Comparison of ENCODE assay signal across 22 mouse cellular contexts in the genomic region with DNA sequence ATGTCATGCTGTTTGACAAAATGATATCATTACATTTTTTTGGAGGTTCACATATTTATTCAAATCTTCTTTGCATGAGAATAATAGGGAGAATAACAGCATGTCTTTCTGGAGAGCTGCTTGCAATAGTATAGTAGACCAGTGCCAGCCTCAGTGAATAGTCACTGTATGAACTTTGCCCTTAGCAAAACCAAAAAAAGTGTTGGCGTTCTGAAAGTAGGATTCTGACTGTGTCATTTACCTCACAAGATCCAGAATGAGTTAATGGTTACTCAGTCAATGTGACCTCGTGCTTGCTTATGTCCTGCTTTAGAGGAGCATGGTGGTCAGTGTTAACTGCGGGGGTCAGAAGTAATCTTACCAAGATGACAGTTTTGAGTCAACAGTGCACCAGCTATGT.
DNase-seq lines count a peak whose midpoint lies in the region; ATAC-seq and TF ChIP-seq lines count a peak whose summit lies in the region.
"Had no signal": no experiment of that assay in that cellular context is flagged by ENCODE, and none has a peak within 500 bp of the region (broad histone marks: within the 10 kb centered on the region; RNA-seq: fewer than 3 reads in every experiment).

No protein-coding gene starts in this region.

- no peaks in the 10 kb centered on the region for H3K9me3 ChIP-seq in liver, embryonic 16.5 days (replicated peaks; ENCODE audit: control insufficient read depth, low read length)
- H3K9me3 ChIP-seq in liver, embryonic 11.5 days (ENCODE audit: control insufficient read depth, low read length) = no peaks in the 10 kb centered on the region
- H3K9me3 ChIP-seq in forebrain, postnatal 0 days (ENCODE audit: low read length) = no peaks in the 10 kb centered on the region
- H3K9me3 ChIP-seq: embryonic facial prominence, embryonic 12.5 days; forebrain, embryonic 15.5 days; G1E; heart, embryonic 15.5 days; hindbrain, embryonic 13.5 days had no signal

- H3K9ac ChIP-seq in liver, embryonic 16.5 days (ENCODE audit: low read depth, low read length) = no peak overlapping the region
- H3K9ac ChIP-seq in liver, embryonic 11.5 days (ENCODE audit: low read depth, low read length) = no peak overlapping the region
- no peak overlapping the region for H3K9ac ChIP-seq in forebrain, postnatal 0 days
- H3K9ac ChIP-seq: embryonic facial prominence, embryonic 12.5 days; forebrain, embryonic 15.5 days; heart, embryonic 15.5 days; hindbrain, embryonic 13.5 days had no signal

- peak; percentile 84 for DNase-seq in kidney, adult 9 months
- no peak for DNase-seq in kidney, postnatal 4 days
- DNase-seq in liver, embryonic 11.5 days (ENCODE audit: low spot score) = no peak
- DNase-seq in kidney, postnatal 25 days = peak; percentile 11 to 28
- no peak for DNase-seq in cerebellum, adult 11-12 months
- DNase-seq in forebrain, postnatal 0 days = no peak
- DNase-seq: adrenal gland, postnatal 10 days; B cell, adult 2 months; cerebellum, adult 11 months; cerebellum, adult 9-10 months; cerebellum, postnatal 25 days; gastrocnemius, postnatal 10 days; heart, adult 2 months; heart, postnatal 14 days had no signal

- no peaks in the 10 kb centered on the region for H3K36me3 ChIP-seq in liver, embryonic 16.5 days (ENCODE audit: control insufficient read depth, insufficient read depth)
- peaks cover 2% of the 10 kb centered on the region; the same call in 1 of the 2 replicates for H3K36me3 ChIP-seq in liver, embryonic 11.5 days (ENCODE audit: control insufficient read depth, insufficient read depth, low read length)
- H3K36me3 ChIP-seq in forebrain, postnatal 0 days (ENCODE audit: insufficient read depth) = no peaks in the 10 kb centered on the region
- H3K36me3 ChIP-seq: forebrain, embryonic 15.5 days; G1E had no signal

- H3K27ac ChIP-seq in liver, embryonic 16.5 days (ENCODE audit: low read length) = no peak overlapping the region
- H3K27ac ChIP-seq in liver, embryonic 11.5 days (ENCODE audit: low read depth, low read length) = no peak overlapping the region
- no peak overlapping the region for H3K27ac ChIP-seq in forebrain, postnatal 0 days (ENCODE audit: low read depth, low read length)
- H3K27ac ChIP-seq: embryonic facial prominence, embryonic 12.5 days; forebrain, embryonic 15.5 days; heart, adult 2 months; heart, embryonic 15.5 days; hindbrain, embryonic 13.5 days had no signal

- no peaks in the 10 kb centered on the region for H3K27me3 ChIP-seq in liver, embryonic 16.5 days (ENCODE audit: control insufficient read depth, insufficient read depth, low read depth, low read length)
- H3K27me3 ChIP-seq in liver, embryonic 11.5 days (replicated peaks; ENCODE audit: control insufficient read depth, insufficient read depth, low read length) = no peaks in the 10 kb centered on the region
- no peaks in the 10 kb centered on the region for H3K27me3 ChIP-seq in forebrain, postnatal 0 days (ENCODE audit: insufficient read depth, low read length)
- H3K27me3 ChIP-seq: embryonic facial prominence, embryonic 12.5 days; forebrain, embryonic 15.5 days; heart, embryonic 15.5 days; hindbrain, embryonic 13.5 days had no signal

- no peaks in the 10 kb centered on the region for H3K4me1 ChIP-seq in liver, embryonic 16.5 days (ENCODE audit: control insufficient read depth, low read depth, low read length)
- no peaks in the 10 kb centered on the region for H3K4me1 ChIP-seq in liver, embryonic 11.5 days (replicated peaks; ENCODE audit: control insufficient read depth, insufficient read depth, low read length)
- H3K4me1 ChIP-seq in forebrain, postnatal 0 days (ENCODE audit: insufficient read depth) = no peaks in the 10 kb centered on the region
- H3K4me1 ChIP-seq: embryonic facial prominence, embryonic 12.5 days; forebrain, embryonic 15.5 days; heart, embryonic 15.5 days; hindbrain, embryonic 13.5 days had no signal

- no peak overlapping the region for H3K4me3 ChIP-seq in liver, embryonic 16.5 days (ENCODE audit: low read depth, low read length)
- no peak overlapping the region for H3K4me3 ChIP-seq in liver, embryonic 11.5 days (ENCODE audit: low read depth, low read length)
- H3K4me3 ChIP-seq in forebrain, postnatal 0 days (ENCODE audit: low read depth, low read length) = no peak overlapping the region
- H3K4me3 ChIP-seq: embryonic facial prominence, embryonic 12.5 days; forebrain, embryonic 15.5 days; heart, adult 2 months; heart, embryonic 15.5 days; hindbrain, embryonic 13.5 days had no signal

- ATAC-seq in liver, embryonic 16.5 days (ENCODE audit: low read depth) = peak; percentile 32; the same call in 1 of the 2 replicates
- no peak for ATAC-seq in liver, embryonic 11.5 days (replicated peaks; ENCODE audit: low FRiP score)
- ATAC-seq in forebrain, postnatal 0 days = no peak
- ATAC-seq: CD4-positive, CD25-positive, alpha-beta regulatory T cell, adult 4 months; forebrain, embryonic 15.5 days had no signal

- TF ChIP-seq CTCF in forebrain, postnatal 0 days (IDR thresholded peaks at IDR 0.05; ENCODE audit: low read depth) = no peak

- no peak overlapping the region for H3K4me2 ChIP-seq in liver, embryonic 16.5 days (ENCODE audit: low read depth, low read length)
- no peak overlapping the region for H3K4me2 ChIP-seq in liver, embryonic 11.5 days
- H3K4me2 ChIP-seq in forebrain, postnatal 0 days (ENCODE audit: low read depth) = no peak overlapping the region
- H3K4me2 ChIP-seq: embryonic facial prominence, embryonic 12.5 days; forebrain, embryonic 15.5 days; heart, embryonic 11.5 days; heart, embryonic 15.5 days; hindbrain, embryonic 13.5 days had no signal

- WGBS in liver, embryonic 16.5 days (ENCODE audit: insufficient replicate concordance) = 55% methylated on average over 3 of the region's 3 CpGs
- WGBS in liver, embryonic 11.5 days = 76% methylated on average over 3 of the region's 3 CpGs
- WGBS in forebrain, postnatal 0 days = 91% methylated on average over 3 of the region's 3 CpGs

Comparison
In these comparisons a context has a peak if more than half of its experiments do, and no peak if none do; other contexts are left out.
1. DNase-seq: peak in kidney, adult 9 months (single experiment) and kidney, postnatal 25 days (2 of 2); none in kidney, postnatal 4 days (0 of 2), liver, embryonic 11.5 days (single experiment), cerebellum, adult 11-12 months (single experiment) and forebrain, postnatal 0 days (single experiment).